In the genomic region with DNA sequence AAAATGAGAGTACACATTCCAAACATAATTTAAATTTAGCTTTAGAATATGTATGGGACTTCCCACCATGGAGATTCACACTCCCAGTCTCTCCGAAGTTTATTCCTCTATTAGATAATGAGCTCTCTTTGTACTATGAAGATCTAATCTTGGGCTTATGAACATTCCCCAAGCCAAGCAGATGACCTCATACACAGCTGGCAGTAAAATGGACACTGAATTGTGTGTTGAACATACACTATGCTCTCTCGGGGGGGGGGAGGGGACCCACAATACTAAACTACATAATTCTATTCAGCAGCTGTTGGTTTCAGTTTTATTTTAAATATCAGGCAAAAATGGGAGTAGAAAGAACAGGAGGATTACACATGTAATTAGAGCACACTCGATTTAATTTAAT, we compare ENCODE assay signal across 28 mouse cellular contexts.
DNase-seq lines count a peak whose midpoint lies in the region; ATAC-seq lines count a peak whose summit lies in the region.
"Had no signal": no experiment of that assay in that cellular context is flagged by ENCODE, and none has a peak within 500 bp of the region (broad histone marks: within the 10 kb centered on the region; RNA-seq: fewer than 3 reads in every experiment).

No protein-coding gene starts in this region.

- DNase-seq in layer of hippocampus, adult 11-12 months (ENCODE audit: low spot score) = peak; percentile 21
- DNase-seq in layer of hippocampus, postnatal 14 days (ENCODE audit: low spot score in 2 of 2) = no peak
- DNase-seq in Muller cell, postnatal 12 days (ENCODE audit: inconsistent ontology term) = peak; percentile 52
- DNase-seq in NIH3T3 (ENCODE audit: low read depth) = peak; percentile 1
- peak; percentile 41 for DNase-seq in lung, postnatal 25 days (ENCODE audit: low spot score)
- no peak for DNase-seq in gastrocnemius, adult 8-10 months (ENCODE audit: low spot score in 2 of 2)
- no peak for DNase-seq in c-Kit-positive CD71-positive TER-119-positive erythroid progenitor cells, embryonic 14.5 days (ENCODE audit: low spot score)
- DNase-seq in forebrain, embryonic 14.5 days (ENCODE audit: low spot score) = no peak
- DNase-seq: adrenal gland, postnatal 10 days; B cell, adult 2 months; cerebellum, adult 11-12 months; cerebellum, adult 9-11 months; embryo, embryonic 11 days; gastrocnemius, postnatal 10 days; heart, postnatal 10 days; kidney, adult 9 months; kidney, postnatal 14 days; layer of hippocampus, postnatal 36 days; liver; lung, embryonic 14.5 days had no signal

- 68% methylated on average over 3 of the region's 3 CpGs for WGBS in forebrain, embryonic 14.5 days

- H3K4me3 ChIP-seq in forebrain, embryonic 14.5 days (ENCODE audit: low read depth, low read length) = no peak overlapping the region
- H3K4me3 ChIP-seq: embryonic facial prominence, embryonic 15.5 days; forebrain, embryonic 15.5 days; heart, embryonic 13.5 days; hindbrain, embryonic 15.5 days; midbrain, embryonic 10.5 days had no signal

- no peaks in the 10 kb centered on the region for H3K4me1 ChIP-seq in forebrain, embryonic 14.5 days (ENCODE audit: control insufficient read depth, insufficient read depth, low read length)
- H3K4me1 ChIP-seq: embryonic facial prominence, embryonic 15.5 days; forebrain, embryonic 15.5 days; heart, embryonic 13.5 days; hindbrain, embryonic 15.5 days; midbrain, embryonic 10.5 days had no signal

- no peak overlapping the region for H3K4me2 ChIP-seq in forebrain, embryonic 14.5 days (ENCODE audit: low read length)
- H3K4me2 ChIP-seq: embryonic facial prominence, embryonic 15.5 days; forebrain, embryonic 15.5 days; heart, embryonic 13.5 days; hindbrain, embryonic 15.5 days; lung, embryonic 14.5 days had no signal

- no peak overlapping the region for H3K27ac ChIP-seq in forebrain, embryonic 14.5 days (ENCODE audit: low read depth, low read length)
- H3K27ac ChIP-seq: embryonic facial prominence, embryonic 15.5 days; forebrain, embryonic 15.5 days; heart, embryonic 13.5 days; hindbrain, embryonic 15.5 days; liver, embryonic 14.5 days; midbrain, embryonic 10.5 days had no signal

- no peak overlapping the region for H3K9ac ChIP-seq in forebrain, embryonic 14.5 days (ENCODE audit: low read length)
- H3K9ac ChIP-seq: embryonic facial prominence, embryonic 15.5 days; forebrain, embryonic 15.5 days; heart, embryonic 13.5 days; hindbrain, embryonic 15.5 days; liver, embryonic 14.5 days; lung, embryonic 14.5 days had no signal

- ATAC-seq in forebrain, embryonic 14.5 days = no peak
- ATAC-seq: forebrain, embryonic 15.5 days; inflammation-experienced regulatory T-cells, adult 6 months; midbrain, embryonic 16.5 days had no signal

- no peaks in the 10 kb centered on the region for H3K27me3 ChIP-seq in forebrain, embryonic 14.5 days (replicated peaks; ENCODE audit: control insufficient read depth, insufficient read depth, low read length)
- H3K27me3 ChIP-seq: embryonic facial prominence, embryonic 15.5 days; forebrain, embryonic 15.5 days; heart, embryonic 13.5 days; hindbrain, embryonic 15.5 days had no signal

- H3K36me3 ChIP-seq in forebrain, embryonic 14.5 days (ENCODE audit: control insufficient read depth, insufficient read depth, low read length) = no peaks in the 10 kb centered on the region
- H3K36me3 ChIP-seq: embryonic facial prominence, embryonic 15.5 days; forebrain, embryonic 15.5 days; heart, embryonic 13.5 days; hindbrain, embryonic 15.5 days; midbrain, embryonic 10.5 days had no signal

- H3K9me3 ChIP-seq in forebrain, embryonic 14.5 days (replicated peaks; ENCODE audit: control insufficient read depth, low read length) = no peaks in the 10 kb centered on the region
- H3K9me3 ChIP-seq: embryonic facial prominence, embryonic 15.5 days; forebrain, embryonic 15.5 days; heart, embryonic 13.5 days; hindbrain, embryonic 15.5 days; midbrain, embryonic 10.5 days had no signal

Comparison
In these comparisons a context has a peak if more than half of its experiments do, and no peak if none do; other contexts are left out.
1. DNase-seq: peak in layer of hippocampus, adult 11-12 months (single experiment), Muller cell, postnatal 12 days (single experiment), NIH3T3 (single experiment) and lung, postnatal 25 days (single experiment); none in layer of hippocampus, postnatal 14 days (0 of 2), gastrocnemius, adult 8-10 months (0 of 2), c-Kit-positive CD71-positive TER-119-positive erythroid progenitor cells, embryonic 14.5 days (single experiment) and forebrain, embryonic 14.5 days (single experiment).